Mouse (Mus musculus): ENCODE measurements around the gene Slc10a2.
"Not testable (repeated sequence)": the region's sequence is repeated elsewhere in the genome, so short reads cannot be mapped to it uniquely, and the experiment has no call there.

The Slc10a2 gene

DNA sequence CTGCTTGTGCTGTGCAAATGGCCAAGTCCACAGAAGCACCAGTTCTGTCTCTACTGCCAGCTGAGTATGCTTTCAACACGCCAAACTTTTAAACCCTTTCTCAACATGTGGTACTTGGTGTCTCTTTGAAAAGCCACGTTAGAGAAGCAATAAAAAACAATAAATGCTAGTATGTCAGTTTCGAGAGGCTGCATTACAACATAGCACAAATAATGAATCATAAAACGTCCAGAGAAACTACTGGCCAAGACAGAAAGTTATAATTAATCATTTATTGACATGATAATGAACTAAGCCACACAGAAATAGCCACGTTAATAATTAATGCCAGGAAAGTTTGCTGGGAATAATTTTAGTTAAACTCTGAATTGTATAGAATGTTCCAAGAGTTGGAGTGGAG is at the start of gene Slc10a2:
Slc10a2 (minus strand) TSS at position 166 of the 400 bp plus-strand sequence.
- DNase-seq: no peak

- no peak for DNase-seq
These were observed 24.2 kb upstream of the Slc10a2 start for GRCm38 (mm10) chr8:5129322-5129829.

GRCm38 (mm10) chr8:5106855-5107254 is 1.7 kb upstream of the Slc10a2 start:
- DNase-seq: no peak

- no peak for DNase-seq
These were observed 9.8 kb downstream of the Slc10a2 start for GRCm38 (mm10) chr8:5095392-5095791.

- DNase-seq: not testable (repeated sequence)
These were observed 11.2 kb downstream of the Slc10a2 start for GRCm38 (mm10) chr8:5093991-5094390.

- DNase-seq: no peak
These were observed 31.4 kb downstream of the Slc10a2 start for GRCm38 (mm10) chr8:5073654-5074293.

GRCm38 (mm10) chr8:5058888-5059287 is 46.3 kb downstream of the Slc10a2 start:
- no peak for DNase-seq

DNA sequence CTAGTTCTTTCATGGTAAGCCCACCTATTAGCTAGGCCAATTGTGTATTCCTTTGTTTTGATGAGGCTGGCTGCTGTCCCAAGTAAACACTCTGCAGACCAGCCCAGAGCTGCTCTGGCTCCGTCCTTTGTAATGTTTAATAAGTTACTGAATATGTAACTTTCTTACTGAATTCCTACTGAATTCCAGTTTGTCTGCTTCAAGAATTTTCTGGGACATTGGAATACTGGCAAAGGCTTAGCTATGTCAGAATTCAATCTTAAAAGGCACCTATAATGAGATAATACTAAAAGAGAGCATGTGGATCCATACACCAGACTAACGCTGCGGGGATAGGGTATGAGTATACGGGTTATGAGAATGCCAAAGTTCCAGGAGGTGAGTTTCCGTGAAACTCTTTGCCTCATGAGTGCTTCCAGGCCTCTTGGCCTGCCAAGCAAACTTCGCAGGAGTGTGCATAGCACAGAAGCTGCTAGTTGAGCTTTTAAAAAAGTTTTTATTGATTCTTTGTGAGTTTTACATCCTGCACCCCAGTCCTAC is 60.7 kb downstream of the Slc10a2 start:
- not testable (repeated sequence) for DNase-seq

GRCm38 (mm10) chr8:5038811-5039561 is 66.2 kb downstream of the Slc10a2 start:
- no peak for DNase-seq

All from right cerebral cortex, postnatal 4 days (tissue).